Mouse (Mus musculus) embryonic facial prominence, embryonic 14.5 days (tissue): ENCODE data around the gene Pskh1. TPM values are rescaled to one million over a fixed set of nuclear protein-coding genes. Genes with fewer than 3 reads are reported as not detected.
A peak's percentile ranks its signal among the peaks of the same experiment; 100 is the strongest.

ENCODE experiments used
- ATAC-seq: fragments of 200-750 bp; cut with Nextera tagmentation; 2 replicates; pipeline ENCODE4 v1.8.0; 2017; ENCODE audit warnings: low read depth, moderate number of reproducible peaks, moderate TSS enrichment
- DNase-seq: peaks from one replicate; pipeline ENCODE4 v3.0.0-alpha.2; 2015; ENCODE audit warnings: low spot score
- H3K27ac ChIP-seq: fragments of 300-500 bp; sonication (generic); replicated peaks from 2 replicates; pipeline ENCODE4 v1.5.1; 2014; ENCODE audit warnings: low read depth, mild to moderate bottlenecking, low read length, moderate library complexity
- H3K27me3 ChIP-seq: fragments of 300-500 bp; sonication (generic); replicated peaks from 2 replicates; pipeline ENCODE4 v1.6.1; 2014; ENCODE audit warnings: low read length; ENCODE audit not compliant: control insufficient read depth, insufficient read depth
- H3K36me3 ChIP-seq: fragments of 300-500 bp; sonication (generic); 2 replicates; pipeline ENCODE4 v1.6.1; 2014; ENCODE audit warnings: low read length, mixed read lengths; ENCODE audit not compliant: control insufficient read depth, insufficient read depth
- H3K4me1 ChIP-seq: fragments of 300-500 bp; sonication (generic); 2 replicates; pipeline ENCODE4 v1.6.1; 2014; ENCODE audit warnings: antibody characterized with exemption, low read length; ENCODE audit not compliant: control insufficient read depth, insufficient read depth
- H3K4me2 ChIP-seq: fragments of 300-500 bp; sonication (generic); 2 replicates; pipeline ENCODE4 v1.6.1; 2014; ENCODE audit warnings: low read depth, mild to moderate bottlenecking, low read length, moderate library complexity, mixed read lengths
- H3K4me3 ChIP-seq: fragments of 300-500 bp; sonication (generic); 2 replicates; pipeline ENCODE4 v1.5.1; 2014; ENCODE audit warnings: low read depth, mild to moderate bottlenecking, low read length
- H3K9ac ChIP-seq: fragments of 300-500 bp; sonication (generic); 2 replicates; pipeline ENCODE4 v1.6.1; 2014; ENCODE audit warnings: low read depth, mild to moderate bottlenecking, low read length, moderate library complexity, mixed read lengths
- H3K9me3 ChIP-seq: fragments of 300-500 bp; sonication (generic); 2 replicates; pipeline ENCODE4 v1.6.1; 2016; ENCODE audit warnings: low read length; ENCODE audit not compliant: control insufficient read depth
- WGBS: fragments of 180-500 bp; shearing (Covaris S2); extraction: QIAGEN DNeasy Blood & Tissue Kit; methylation state at CpG from one replicate; pipeline ENCODE4 v1.1.7; 2014; 5-methylcytosine and 5-hydroxymethylcytosine counted together
- polyA plus RNA-seq: library from polyadenylated mRNA; unstranded; fragments of >200 nt; fragmentation: Nextera tagmentation; extraction: Ambion mirVana; gene quantifications from 2 replicates; pipeline ENCODE4 v1.2.1, GENCODE M21; 2014

Gene Pskh1
- polyA plus RNA-seq, 1 experiment from 2014 or later = 26.1 TPM

GRCm38 (mm10) chr8:105874301-105874700 is 25.9 kb upstream of the Pskh1 start:
- ATAC-seq = no peak
- peaks cover 78% of the 10 kb centered on the region for H3K36me3 ChIP-seq
- no peak overlapping the region for H3K4me2 ChIP-seq
- no peaks in the 10 kb centered on the region for H3K9me3 ChIP-seq
- no peak overlapping the region for H3K9ac ChIP-seq
- H3K4me1 ChIP-seq = no peaks in the 10 kb centered on the region
- DNase-seq = no peak
- no peak overlapping the region for H3K4me3 ChIP-seq
- H3K27ac ChIP-seq = no peak overlapping the region
- WGBS = 77% methylated on average over 6 of the region's 6 CpGs
- no peaks in the 10 kb centered on the region for H3K27me3 ChIP-seq

- Histone ChIP-seq H3K4me1 (peaks cover 8% of the 10 kb centered on the region; the same call in 1 of the 2 replicates), H3K36me3 (peaks cover 64% of the 10 kb centered on the region), H3K9ac (peak within 1 kb of the TSS; percentile 90), H3K4me2 (peak within 1 kb of the TSS; percentile 89), H3K9me3 (no peaks in the 10 kb centered on the region), H3K27me3 (no peaks in the 10 kb centered on the region), H3K27ac (peak within 1 kb of the TSS; percentile 67), H3K4me3 (peak within 1 kb of the TSS; percentile 85)
- under 1% methylated on average over 39 of the region's 45 CpGs for WGBS
- peak; percentile 82 for DNase-seq
- ATAC-seq = peak; percentile 83
These were observed 19.3 kb upstream of the Pskh1 start, which contains the start of gene Edc4 for GRCm38 (mm10) chr8:105880754-105881520. Gene Edc4 (plus strand): TSS chr8:105880881.

DNA sequence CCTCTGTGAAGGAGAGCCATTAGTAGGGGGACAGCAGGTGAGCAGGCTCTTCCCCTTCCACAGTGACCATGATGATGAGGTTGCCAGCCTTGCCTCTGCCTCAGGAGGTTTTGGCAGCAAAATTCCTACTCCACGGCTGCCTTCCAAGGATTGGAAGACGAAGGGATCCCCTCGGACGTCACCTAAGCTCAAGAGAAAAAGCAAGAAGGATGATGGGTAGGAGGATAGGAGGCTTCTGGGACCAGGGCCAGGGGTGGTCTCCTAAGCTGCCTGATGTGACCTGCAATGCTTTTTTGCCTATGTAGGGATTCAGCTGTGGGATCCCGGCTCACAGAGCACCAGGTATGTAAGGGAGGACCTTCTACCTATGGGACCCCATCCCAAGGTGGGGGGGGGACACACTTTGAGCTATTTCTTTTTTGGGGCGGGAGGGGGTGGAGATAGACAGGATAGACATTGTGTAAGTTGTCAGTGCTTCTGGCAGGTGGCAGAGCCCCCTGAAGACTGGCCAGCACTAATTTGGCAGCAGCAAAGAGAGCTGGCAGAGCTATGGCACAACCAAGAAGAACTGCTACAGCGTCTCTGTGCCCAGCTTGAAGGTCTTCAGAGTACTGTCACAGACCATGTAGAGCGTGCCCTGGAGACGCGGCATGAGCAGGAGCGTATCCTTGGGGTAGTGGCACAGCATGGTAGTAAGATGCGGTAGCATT is 10.3 kb upstream of the Pskh1 start:
- DNase-seq = no peak
- WGBS = 95% methylated on average over 12 of the region's 12 CpGs
- no peak overlapping the region for H3K27ac ChIP-seq
- H3K4me2 ChIP-seq = no peak overlapping the region
- no peak overlapping the region for H3K4me3 ChIP-seq
- no peak for ATAC-seq
- peaks cover 88% of the 10 kb centered on the region for H3K36me3 ChIP-seq
- no peaks in the 10 kb centered on the region for H3K27me3 ChIP-seq
- H3K9ac ChIP-seq = no peak overlapping the region
- no peaks in the 10 kb centered on the region for H3K4me1 ChIP-seq
- H3K9me3 ChIP-seq = no peaks in the 10 kb centered on the region

DNA sequence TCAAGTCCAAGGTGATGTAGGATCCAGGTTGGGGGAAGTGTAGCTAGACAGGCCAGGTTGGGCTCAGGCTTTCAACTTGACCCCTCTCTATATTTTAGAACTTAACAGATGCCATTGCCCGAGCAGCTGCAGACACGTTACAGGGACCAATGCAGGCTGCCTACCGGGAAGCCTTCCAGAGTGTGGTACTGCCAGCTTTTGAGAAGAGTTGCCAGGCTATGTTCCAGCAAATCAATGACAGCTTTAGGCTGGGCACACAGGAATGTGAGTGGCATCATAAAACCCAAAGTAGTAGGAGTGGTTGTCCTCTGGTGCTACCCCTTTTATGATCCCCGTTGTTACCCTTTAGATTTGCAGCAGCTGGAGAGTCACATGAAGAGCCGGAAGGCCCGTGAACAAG is 9.4 kb upstream of the Pskh1 start:
- no peaks in the 10 kb centered on the region for H3K9me3 ChIP-seq
- DNase-seq (no peak), ATAC-seq (no peak)
- H3K4me1 ChIP-seq = no peaks in the 10 kb centered on the region
- no peaks in the 10 kb centered on the region for H3K27me3 ChIP-seq
- no peak overlapping the region for H3K4me3 ChIP-seq
- peaks cover 81% of the 10 kb centered on the region for H3K36me3 ChIP-seq
- H3K27ac ChIP-seq = no peak overlapping the region
- no peak overlapping the region for H3K9ac ChIP-seq
- no peak overlapping the region for H3K4me2 ChIP-seq
- 92% methylated on average over 6 of the region's 6 CpGs for WGBS

GRCm38 (mm10) chr8:105892432-105892831 is 7.8 kb upstream of the Pskh1 start:
- 92% methylated on average over 6 of the region's 6 CpGs for WGBS
- no peak for ATAC-seq
- Histone ChIP-seq H3K36me3 (peaks cover 65% of the 10 kb centered on the region), H3K4me2 (no peak overlapping the region), H3K27me3 (no peaks in the 10 kb centered on the region), H3K9me3 (no peaks in the 10 kb centered on the region), H3K9ac (no peak overlapping the region), H3K27ac (no peak overlapping the region), H3K4me1 (no peaks in the 10 kb centered on the region), H3K4me3 (no peak overlapping the region)
- DNase-seq = no peak

GRCm38 (mm10) chr8:105893339-105893738 is 6.9 kb upstream of the Pskh1 start, which contains the start of gene Nrn1l:
Gene Nrn1l (plus strand): TSS chr8:105893567.
- H3K36me3 ChIP-seq = peaks cover 56% of the 10 kb centered on the region
- H3K4me2 ChIP-seq = peak within 1 kb of the TSS; percentile 26
- H3K27me3 ChIP-seq = no peaks in the 10 kb centered on the region
- peak; percentile 89 for DNase-seq
- H3K9ac ChIP-seq = no peak within 1 kb of the TSS
- 7% methylated on average over 11 of the region's 11 CpGs for WGBS
- H3K27ac ChIP-seq = no peak within 1 kb of the TSS
- ATAC-seq = peak; percentile 90
- no peak within 1 kb of the TSS for H3K4me3 ChIP-seq
- no peaks in the 10 kb centered on the region for H3K9me3 ChIP-seq
- H3K4me1 ChIP-seq = no peaks in the 10 kb centered on the region

GRCm38 (mm10) chr8:105897801-105898480 is 2.3 kb upstream of the Pskh1 start:
- Histone ChIP-seq H3K9ac (no peak overlapping the region), H3K4me1 (peaks cover 6% of the 10 kb centered on the region), H3K4me2 (no peak overlapping the region), H3K36me3 (peaks cover 10% of the 10 kb centered on the region; the same call in 1 of the 2 replicates), H3K27me3 (no peaks in the 10 kb centered on the region), H3K9me3 (no peaks in the 10 kb centered on the region), H3K4me3 (no peak overlapping the region), H3K27ac (no peak overlapping the region)
- DNase-seq (no peak), ATAC-seq (no peak)
- 77% methylated on average over 9 of the region's 9 CpGs for WGBS

- H3K27me3 ChIP-seq = no peaks in the 10 kb centered on the region
- H3K4me1 ChIP-seq = peaks cover 6% of the 10 kb centered on the region
- H3K9me3 ChIP-seq = no peaks in the 10 kb centered on the region
- 26% methylated on average over 16 of the region's 16 CpGs for WGBS
- H3K9ac ChIP-seq = peak overlapping the region; percentile 99
- H3K4me2 ChIP-seq = peak overlapping the region; percentile 66
- ATAC-seq (peak; percentile 12; the same call in 1 of the 2 replicates), DNase-seq (peak; percentile 66)
- H3K27ac ChIP-seq = peak overlapping the region; percentile 92
- 0 out of 2 replicates have a peak, but pooled peaks cover 5% of the 10 kb centered on the region for H3K36me3 ChIP-seq
- H3K4me3 ChIP-seq = peak overlapping the region; percentile 85
These were observed 838 bp downstream of the Pskh1 start for GRCm38 (mm10) chr8:105900941-105901616.
